Mouse (Mus musculus) small intestine, adult 2 months (tissue): ENCODE data around the gene Klhl35. TPM values are rescaled to one million over a fixed set of nuclear protein-coding genes. Genes with fewer than 3 reads are reported as not detected.
"Not testable (repeated sequence)": the region's sequence is repeated elsewhere in the genome, so short reads cannot be mapped to it uniquely, and the experiment has no call there.

ENCODE experiments used
- H3K27ac ChIP-seq: fragments of 200-500 bp; 2 replicates; pipeline ENCODE4 v1.5.1; 2012; ENCODE audit warnings: low read depth, low read length, control low read depth, inconsistent platforms; ENCODE audit not compliant: insufficient read depth
- H3K27me3 ChIP-seq: fragments of 200-500 bp; 2 replicates; pipeline ENCODE4 v1.6.1; 2012; ENCODE audit warnings: mild to moderate bottlenecking, moderate library complexity, low read length, inconsistent platforms; ENCODE audit not compliant: control insufficient read depth, insufficient read depth
- H3K36me3 ChIP-seq: fragments of 200-500 bp; 2 replicates; pipeline ENCODE4 v1.6.1; 2012; ENCODE audit warnings: mild to moderate bottlenecking, low read length, control low read depth, inconsistent platforms; ENCODE audit not compliant: control insufficient read depth, insufficient read depth
- H3K4me1 ChIP-seq: fragments of 200-500 bp; 2 replicates; pipeline ENCODE4 v1.6.1; 2012; ENCODE audit warnings: low read length, inconsistent platforms, mixed read lengths; ENCODE audit not compliant: control insufficient read depth, insufficient read depth, insufficient read length
- H3K4me3 ChIP-seq: fragments of 200-500 bp; 2 replicates; pipeline ENCODE4 v1.5.1; 2012; ENCODE audit warnings: low read depth, mild to moderate bottlenecking, control low read depth, inconsistent platforms, low read length, moderate library complexity
- CTCF ChIP-seq: fragments of 200-500 bp; IDR thresholded peaks from 2 replicates; pipeline ENCODE4 v1.5.1; 2012; ENCODE audit warnings: low read depth, mild to moderate bottlenecking, control low read depth, inconsistent platforms, low read length, moderate library complexity, mixed read lengths; ENCODE audit not compliant: insufficient replicate concordance, insufficient read length; ENCODE audit errors: extremely low read depth
- POLR2A ChIP-seq: fragments of 200-500 bp; IDR thresholded peaks from 2 replicates; pipeline ENCODE4 v1.6.1; 2012; ENCODE audit warnings: low read depth, mild to moderate bottlenecking, control low read depth, inconsistent platforms, low read length, moderate library complexity
- WGBS: fragments of 180-500 bp; shearing (Covaris S2); methylation state at CpG from one replicate; pipeline ENCODE4 v1.1.7; 2018; 5-methylcytosine and 5-hydroxymethylcytosine counted together
- polyA plus RNA-seq: library from polyadenylated mRNA; depleted of rRNA; stranded (reverse); fragments of >200 nt; gene quantifications from 2 replicates; pipeline ENCODE4 v1.2.3, GENCODE M21; 2012

The Klhl35 gene
- polyA plus RNA-seq, 1 experiment: 0.27 TPM

DNA sequence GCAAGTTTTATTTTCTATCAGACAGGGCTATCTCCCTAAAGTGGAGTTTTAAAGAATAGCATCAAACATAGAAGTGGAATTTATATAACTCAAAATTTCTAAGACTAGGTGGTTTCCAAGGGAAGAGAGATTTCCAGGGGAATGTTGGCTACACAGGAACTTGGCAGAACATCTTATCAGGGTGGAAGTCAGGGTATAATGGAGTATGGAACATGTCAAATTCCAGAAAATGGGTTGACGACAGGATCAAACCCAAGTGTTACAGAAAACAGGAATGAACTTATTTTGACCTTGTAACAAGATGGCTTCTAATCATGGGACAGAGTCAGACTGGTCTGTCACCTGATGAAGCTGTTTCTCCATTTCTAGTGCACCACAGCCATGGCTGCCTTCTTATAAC, 18.9 kb downstream of the Klhl35 start:
- Histone ChIP-seq H3K4me3 (no peak overlapping the region), H3K4me1 (peaks cover 13% of the 10 kb centered on the region; the same call in 1 of the 2 replicates), H3K27ac (no peak overlapping the region), H3K36me3 (peaks cover 28% of the 10 kb centered on the region), H3K27me3 (no peaks in the 10 kb centered on the region; the same call in 1 of the 2 replicates)
- TF ChIP-seq POLR2A (no peak), CTCF (no peak)
- 93% methylated on average over 1 of the region's 1 CpGs for WGBS

DNA sequence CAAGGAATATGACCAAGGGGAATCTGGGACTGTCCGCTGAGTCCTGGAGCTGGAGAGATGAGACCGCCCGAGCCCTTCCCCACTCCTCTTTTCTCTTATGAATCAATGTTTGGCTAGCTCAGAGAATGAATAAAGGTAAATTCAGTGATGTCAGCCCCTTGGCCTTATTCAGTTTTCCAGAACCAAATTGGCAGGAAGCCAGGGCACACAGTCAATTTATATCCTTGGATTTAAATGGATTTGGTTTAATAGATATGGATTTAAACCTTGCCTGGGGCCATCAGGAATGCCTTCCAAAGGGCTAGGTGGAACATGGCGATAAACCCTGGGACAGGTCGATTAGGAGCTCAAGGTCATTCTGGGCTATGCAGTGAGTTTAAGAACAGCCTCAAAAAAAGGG, 23.9 kb downstream of the Klhl35 start:
- Histone ChIP-seq H3K4me1 (no peaks in the 10 kb centered on the region), H3K36me3 (no peaks in the 10 kb centered on the region), H3K4me3 (no peak overlapping the region), H3K27me3 (no peaks in the 10 kb centered on the region; the same call in 1 of the 2 replicates), H3K27ac (no peak overlapping the region)
- TF ChIP-seq CTCF: no peak
- no peak for TF ChIP-seq POLR2A
- 68% methylated on average over 5 of the region's 5 CpGs for WGBS

DNA sequence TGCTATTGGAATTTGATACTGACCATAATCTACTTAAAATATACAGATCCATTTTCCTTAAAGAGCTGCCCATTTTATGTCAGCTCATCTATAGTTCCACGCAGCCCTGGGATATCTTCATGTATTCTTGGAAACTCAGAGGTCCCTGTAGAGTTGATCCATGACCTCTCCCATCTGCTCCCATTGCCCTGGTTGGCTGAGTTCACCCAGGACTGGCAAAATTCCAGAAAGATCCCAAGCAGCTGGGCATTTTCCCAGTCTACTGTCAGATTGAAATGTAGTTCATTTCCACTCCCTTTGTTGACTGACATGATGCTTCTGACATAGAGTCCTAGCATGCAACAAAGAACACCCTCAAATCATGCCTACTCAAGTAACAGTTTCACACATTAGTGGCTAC, 33.3 kb downstream of the Klhl35 start:
- no peaks in the 10 kb centered on the region for H3K4me1 ChIP-seq
- H3K27ac ChIP-seq: no peak overlapping the region

DNA sequence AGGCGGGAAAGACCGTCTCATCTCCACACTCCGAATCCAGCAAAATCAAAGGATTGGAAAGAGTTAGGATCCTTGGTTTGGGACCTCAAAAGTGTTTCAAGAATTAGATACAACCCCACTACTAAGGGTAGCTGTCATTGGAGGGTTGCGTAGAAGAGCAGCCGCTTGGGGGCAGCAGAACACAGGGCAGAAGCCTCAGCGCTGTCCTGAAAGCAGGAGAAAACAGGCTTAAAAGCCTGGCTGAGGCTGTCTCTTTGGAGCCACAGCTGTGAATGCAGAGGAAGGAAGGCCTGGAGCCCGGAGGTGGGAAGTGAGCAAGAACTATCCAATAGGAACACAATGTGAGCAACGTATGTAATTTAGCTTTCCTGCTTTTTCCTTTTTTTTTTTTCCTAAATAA, 34.4 kb downstream of the Klhl35 start:
- H3K27ac ChIP-seq: no peak overlapping the region
- no peak overlapping the region for H3K4me3 ChIP-seq
- WGBS: 6% methylated on average over 8 of the region's 8 CpGs
- no peaks in the 10 kb centered on the region for H3K36me3 ChIP-seq
- H3K27me3 ChIP-seq: no peaks in the 10 kb centered on the region
- TF ChIP-seq CTCF (peak; percentile 97), POLR2A (no peak)
- H3K4me1 ChIP-seq: peaks cover 3% of the 10 kb centered on the region; the same call in 1 of the 2 replicates

More for the DNA sequence above, 33.3 kb downstream of the Klhl35 start:
- H3K36me3 ChIP-seq: no peaks in the 10 kb centered on the region
- no peak overlapping the region for H3K4me3 ChIP-seq
- 53% methylated on average over 1 of the region's 1 CpGs for WGBS
- TF ChIP-seq POLR2A (no peak), CTCF (no peak)
- H3K27me3 ChIP-seq: no peaks in the 10 kb centered on the region

DNA sequence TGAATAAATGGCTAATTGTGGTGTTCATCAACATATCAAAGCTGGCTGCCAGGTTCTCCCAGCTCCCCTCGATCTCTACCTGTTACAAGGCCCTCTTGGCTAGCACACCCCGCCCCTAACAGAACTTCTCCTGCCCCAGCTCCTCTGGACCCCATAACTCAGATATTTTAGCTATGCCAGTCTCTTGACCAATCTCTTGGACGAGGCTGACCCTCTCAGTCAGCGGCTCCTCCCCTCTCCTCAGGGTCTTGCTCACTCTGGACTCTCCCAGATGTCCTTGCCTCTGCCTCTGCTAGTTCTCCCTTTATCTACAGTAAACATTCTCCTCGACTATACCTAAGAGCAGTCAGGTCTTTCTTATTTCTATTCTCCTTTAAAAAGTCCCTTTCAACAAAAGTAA, 34.9 kb downstream of the Klhl35 start:
- no peaks in the 10 kb centered on the region for H3K27me3 ChIP-seq
- peaks cover 3% of the 10 kb centered on the region; the same call in 1 of the 2 replicates for H3K4me1 ChIP-seq
- H3K36me3 ChIP-seq: no peaks in the 10 kb centered on the region
- 54% methylated on average over 5 of the region's 5 CpGs for WGBS
- H3K27ac ChIP-seq: no peak overlapping the region
- TF ChIP-seq POLR2A: no peak
- no peak for TF ChIP-seq CTCF
- H3K4me3 ChIP-seq: no peak overlapping the region

DNA sequence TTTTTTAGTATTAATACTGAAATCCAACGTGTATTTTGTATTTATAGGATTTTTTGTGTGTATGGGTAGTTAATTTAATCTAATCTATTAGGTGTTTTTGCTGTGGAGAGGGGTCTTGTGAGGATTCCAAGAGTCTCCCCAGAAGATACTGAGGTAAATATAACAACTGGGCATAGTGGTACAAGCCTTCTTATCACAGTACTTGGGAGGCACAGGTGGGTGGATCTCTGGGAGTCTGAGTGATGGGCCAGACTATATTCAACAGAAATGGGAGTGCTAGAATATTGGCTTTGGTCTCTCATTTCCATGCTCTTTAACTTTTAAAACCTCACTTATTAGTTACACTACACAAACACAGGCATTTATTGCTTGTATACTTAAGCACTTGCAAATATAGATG, 35.3 kb downstream of the Klhl35 start:
- Histone ChIP-seq H3K4me1 (peaks cover 3% of the 10 kb centered on the region; the same call in 1 of the 2 replicates), H3K4me3 (no peak overlapping the region), H3K36me3 (no peaks in the 10 kb centered on the region), H3K27ac (no peak overlapping the region), H3K27me3 (no peaks in the 10 kb centered on the region)
- WGBS: 68% methylated on average over 1 of the region's 1 CpGs
- TF ChIP-seq POLR2A: no peak
- no peak for TF ChIP-seq CTCF

DNA sequence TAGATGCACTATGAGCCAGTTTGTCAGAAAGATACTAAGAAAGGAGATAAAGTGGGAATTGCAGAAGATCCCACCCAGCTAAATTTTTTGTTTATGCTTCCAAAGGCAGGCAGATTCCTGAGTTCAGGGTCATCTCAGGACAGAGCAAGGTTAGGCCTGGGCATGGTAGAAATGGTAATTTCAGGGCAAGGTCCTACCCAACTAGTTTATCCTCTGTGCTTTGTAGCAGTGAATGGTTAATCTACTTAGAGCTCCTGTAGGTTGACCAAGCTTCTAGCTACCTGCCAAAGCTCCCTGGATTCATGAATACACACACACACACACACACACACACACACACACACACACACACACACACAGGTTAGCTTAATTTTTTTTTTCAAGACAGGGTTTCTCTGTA, 38.8 kb downstream of the Klhl35 start:
- no peaks in the 10 kb centered on the region for H3K27me3 ChIP-seq

DNA sequence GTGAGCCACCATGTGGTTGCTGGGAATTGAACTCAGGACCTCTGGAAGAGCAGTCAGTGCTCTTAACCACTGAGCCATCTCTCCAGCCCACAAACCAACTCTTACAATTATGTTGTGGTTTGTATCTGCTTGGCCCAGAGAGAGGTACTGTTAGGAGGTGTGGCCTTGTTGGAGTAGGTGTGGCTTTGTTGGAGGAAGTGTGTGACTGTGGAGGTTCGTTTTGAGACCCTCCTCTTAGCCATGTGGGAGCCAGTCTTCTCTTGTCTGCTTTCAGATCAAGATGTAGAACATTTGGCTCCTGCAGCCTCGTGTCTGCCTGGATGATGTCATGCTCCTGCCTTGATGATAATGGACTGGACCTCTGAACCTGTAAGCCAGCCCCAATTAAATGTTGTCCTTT, 42.4 kb downstream of the Klhl35 start:
- not testable (repeated sequence) for H3K4me3 ChIP-seq, H3K4me1 ChIP-seq, H3K27me3 ChIP-seq, H3K36me3 ChIP-seq, H3K27ac ChIP-seq
- 9% methylated on average over 2 of the region's 2 CpGs for WGBS

More for the DNA sequence above, 38.8 kb downstream of the Klhl35 start:
- TF ChIP-seq CTCF (no peak), POLR2A (no peak)
- H3K27ac ChIP-seq: no peak overlapping the region
- H3K4me3 ChIP-seq: no peak overlapping the region
- H3K4me1 ChIP-seq: peaks cover 6% of the 10 kb centered on the region; the same call in 1 of the 2 replicates
- no peaks in the 10 kb centered on the region for H3K36me3 ChIP-seq
